Mouse (Mus musculus) embryonic facial prominence, embryonic 10.5 days (tissue): ENCODE measurements around the gene Eng. TPM values are rescaled to one million over a fixed set of nuclear protein-coding genes. Genes with fewer than 3 reads are reported as not detected.

ENCODE experiments used
- DNase-seq: peaks from one replicate; pipeline ENCODE4 v3.0.0-alpha.2; 2017; ENCODE audit warnings: low spot score
- H3K27ac ChIP-seq: fragments of 300-500 bp; sonication (generic); replicated peaks from 2 replicates; pipeline ENCODE4 v1.5.1; 2016; ENCODE audit warnings: mild to moderate bottlenecking
- H3K27me3 ChIP-seq: fragments of 300-500 bp; sonication (generic); replicated peaks from 2 replicates; pipeline ENCODE4 v1.6.1; 2016; ENCODE audit warnings: low read depth, mild to moderate bottlenecking; ENCODE audit not compliant: poor library complexity, severe bottlenecking
- H3K36me3 ChIP-seq: fragments of 300-500 bp; sonication (generic); replicated peaks from 2 replicates; pipeline ENCODE4 v1.6.1; 2016; ENCODE audit warnings: mild to moderate bottlenecking, moderate library complexity
- H3K4me1 ChIP-seq: fragments of 300-500 bp; sonication (generic); 2 replicates; pipeline ENCODE4 v1.6.1; 2016
- H3K4me3 ChIP-seq: fragments of 300-500 bp; sonication (generic); 2 replicates; pipeline ENCODE4 v1.5.1; 2016; ENCODE audit warnings: mild to moderate bottlenecking, moderate library complexity
- H3K9me3 ChIP-seq: fragments of 300-500 bp; sonication (generic); 2 replicates; pipeline ENCODE4 v1.6.1; 2016; ENCODE audit warnings: mild to moderate bottlenecking
- WGBS: fragments of 180-500 bp; shearing (Covaris S2); methylation state at CpG from one replicate; pipeline ENCODE4 v1.1.7; 2016; 5-methylcytosine and 5-hydroxymethylcytosine counted together
- polyA plus RNA-seq: library from polyadenylated mRNA; unstranded; fragments of >200 nt; fragmentation: Nextera tagmentation; extraction: Ambion mirVana; gene quantifications from 2 replicates; pipeline ENCODE4 v1.2.1, GENCODE M21; 2016

The Eng gene
- polyA plus RNA-seq, 1 experiment from 2014 or later: 25.5 TPM

DNA sequence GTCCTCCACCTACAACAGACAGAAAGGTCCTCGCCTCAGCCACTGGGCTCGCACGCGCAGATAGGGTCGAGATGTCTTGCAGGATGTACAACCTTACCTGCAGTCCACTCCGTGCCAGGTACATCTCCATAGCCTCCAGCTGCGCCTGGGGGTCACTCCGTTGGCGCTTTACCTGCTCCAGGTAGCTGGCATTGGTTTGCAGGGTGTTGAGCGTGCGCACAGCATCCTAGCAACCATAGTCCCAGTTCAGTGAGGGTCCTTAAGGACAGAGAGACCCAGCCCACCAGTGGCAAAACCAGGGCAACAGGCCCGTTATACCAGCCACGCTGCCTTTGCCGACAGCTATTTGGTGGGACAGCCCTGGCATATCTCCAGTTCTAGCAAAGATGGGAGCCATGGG, 46.1 kb downstream of the Eng start:
- 96% methylated on average over 14 of the region's 14 CpGs for WGBS
- no peak overlapping the region for H3K27ac ChIP-seq
- no peaks in the 10 kb centered on the region for H3K9me3 ChIP-seq
- H3K27me3 ChIP-seq: no peaks in the 10 kb centered on the region
- H3K4me3 ChIP-seq: peak overlapping the region; percentile 95
- no peak for DNase-seq
- peaks cover 51% of the 10 kb centered on the region for H3K4me1 ChIP-seq
- H3K36me3 ChIP-seq: peaks cover 25% of the 10 kb centered on the region

DNA sequence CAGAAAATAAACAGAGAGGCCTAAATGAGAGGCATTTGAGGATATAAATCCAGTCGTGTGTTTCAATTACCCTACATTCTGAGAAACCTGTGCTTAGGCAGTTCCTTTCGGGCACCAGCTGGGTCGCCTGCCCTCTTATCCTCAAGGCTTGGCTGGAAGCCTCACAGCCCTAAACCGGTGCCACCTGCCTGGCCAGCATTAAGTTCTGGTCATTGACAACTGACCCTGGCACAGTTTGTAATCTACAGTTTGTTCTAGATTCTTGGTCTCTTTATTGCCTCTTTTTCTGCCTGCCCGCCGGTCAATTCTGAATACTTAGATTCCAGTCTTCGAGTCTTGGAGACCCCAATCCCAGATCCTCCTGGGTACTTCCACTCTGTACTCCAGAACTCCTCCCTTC, 46.9 kb downstream of the Eng start:
- peak overlapping the region; percentile 91 for H3K27ac ChIP-seq
- peaks cover 17% of the 10 kb centered on the region for H3K36me3 ChIP-seq
- H3K4me1 ChIP-seq: peaks cover 52% of the 10 kb centered on the region
- H3K4me3 ChIP-seq: peak overlapping the region; percentile 95
- no peaks in the 10 kb centered on the region for H3K9me3 ChIP-seq
- WGBS: 26% methylated on average over 7 of the region's 7 CpGs
- no peaks in the 10 kb centered on the region for H3K27me3 ChIP-seq
- no peak for DNase-seq

DNA sequence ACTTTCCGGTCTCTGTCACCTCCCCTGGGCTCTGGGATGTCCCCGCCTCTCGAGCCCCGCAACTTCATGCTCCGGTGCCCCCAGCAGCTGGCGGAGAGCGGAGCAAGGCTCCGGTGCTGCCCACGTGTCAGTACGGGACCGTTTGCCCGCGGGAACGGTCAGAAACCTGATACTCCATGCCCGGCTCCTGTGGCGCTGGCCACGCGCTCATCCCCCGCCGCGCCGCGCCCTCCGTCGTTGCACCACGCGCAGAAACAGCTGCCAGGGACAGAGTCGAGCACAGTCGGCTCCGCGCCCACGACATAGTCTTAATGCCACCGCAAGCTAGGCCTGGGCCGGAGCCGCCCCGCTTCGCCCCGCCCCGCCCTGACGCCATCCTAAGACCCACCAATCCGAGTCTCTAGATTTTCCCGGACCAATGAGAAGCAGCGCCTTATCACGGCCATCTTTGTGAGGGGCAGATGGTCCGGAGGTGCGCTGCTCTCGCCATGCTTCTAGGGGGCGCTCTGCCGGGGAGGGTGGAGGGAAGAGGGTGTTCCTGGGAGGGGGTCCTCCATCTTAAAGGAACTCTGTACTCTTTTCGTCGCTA, 47.5 kb downstream of the Eng start:
- peak overlapping the region; percentile 91 for H3K27ac ChIP-seq
- DNase-seq: peak; percentile 97
- peak overlapping the region; percentile 95 for H3K4me3 ChIP-seq
- no peaks in the 10 kb centered on the region for H3K9me3 ChIP-seq
- under 1% methylated on average over 51 of the region's 51 CpGs for WGBS
- no peaks in the 10 kb centered on the region for H3K27me3 ChIP-seq
- H3K36me3 ChIP-seq: peaks cover 15% of the 10 kb centered on the region; the same call in 1 of the 2 replicates
- peaks cover 52% of the 10 kb centered on the region for H3K4me1 ChIP-seq

DNA sequence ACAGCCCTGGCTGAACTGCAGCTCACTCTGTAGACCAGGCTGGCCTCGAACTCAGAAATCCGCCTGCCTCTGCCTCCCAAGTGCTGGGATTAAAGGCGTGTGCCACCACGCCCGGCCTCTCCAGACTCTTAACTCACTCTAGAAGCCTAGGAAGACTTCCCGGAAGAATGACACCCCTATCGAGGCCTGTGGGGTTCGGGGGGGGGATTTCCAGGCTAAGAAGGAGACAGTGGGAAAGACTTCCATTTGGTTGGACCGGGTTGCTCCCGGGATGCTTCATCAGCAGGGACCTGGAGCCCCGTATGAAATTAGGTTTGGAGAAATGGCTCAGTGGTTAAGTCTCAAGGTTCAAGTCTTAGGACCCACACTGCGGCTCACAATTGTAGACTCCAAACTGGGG, 48.3 kb downstream of the Eng start:
- Histone ChIP-seq H3K36me3 (peaks cover 15% of the 10 kb centered on the region; the same call in 1 of the 2 replicates), H3K4me3 (peak overlapping the region; percentile 95), H3K27me3 (no peaks in the 10 kb centered on the region), H3K27ac (peak overlapping the region; percentile 91), H3K4me1 (peaks cover 45% of the 10 kb centered on the region), H3K9me3 (no peaks in the 10 kb centered on the region)
- 88% methylated on average over 12 of the region's 12 CpGs for WGBS
- no peak for DNase-seq

DNA sequence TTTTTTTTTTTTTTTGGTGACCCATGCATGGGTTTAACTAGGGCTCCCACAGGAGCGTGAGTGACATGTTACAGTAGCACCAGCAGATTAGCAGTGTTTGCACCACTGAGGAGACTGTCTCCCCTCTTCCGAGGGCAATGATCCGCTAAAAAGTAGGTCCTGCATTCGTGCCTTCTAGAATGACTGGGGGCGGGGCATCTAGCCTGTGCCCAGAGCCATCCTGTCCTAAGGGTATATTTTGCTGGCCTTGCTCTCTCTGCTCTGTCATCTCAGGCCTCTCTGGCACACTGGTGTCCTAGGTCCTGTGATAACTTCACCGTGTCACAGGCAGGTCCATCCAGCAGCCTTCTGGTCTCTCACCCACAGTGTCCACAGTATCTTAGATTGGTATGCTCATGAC, 53.3 kb downstream of the Eng start:
- no peaks in the 10 kb centered on the region for H3K27me3 ChIP-seq
- H3K4me1 ChIP-seq: peaks cover 4% of the 10 kb centered on the region
- H3K27ac ChIP-seq: no peak overlapping the region
- H3K9me3 ChIP-seq: no peaks in the 10 kb centered on the region
- peaks cover 31% of the 10 kb centered on the region for H3K36me3 ChIP-seq
- DNase-seq: no peak
- 83% methylated on average over 6 of the region's 6 CpGs for WGBS
- no peak overlapping the region for H3K4me3 ChIP-seq

DNA sequence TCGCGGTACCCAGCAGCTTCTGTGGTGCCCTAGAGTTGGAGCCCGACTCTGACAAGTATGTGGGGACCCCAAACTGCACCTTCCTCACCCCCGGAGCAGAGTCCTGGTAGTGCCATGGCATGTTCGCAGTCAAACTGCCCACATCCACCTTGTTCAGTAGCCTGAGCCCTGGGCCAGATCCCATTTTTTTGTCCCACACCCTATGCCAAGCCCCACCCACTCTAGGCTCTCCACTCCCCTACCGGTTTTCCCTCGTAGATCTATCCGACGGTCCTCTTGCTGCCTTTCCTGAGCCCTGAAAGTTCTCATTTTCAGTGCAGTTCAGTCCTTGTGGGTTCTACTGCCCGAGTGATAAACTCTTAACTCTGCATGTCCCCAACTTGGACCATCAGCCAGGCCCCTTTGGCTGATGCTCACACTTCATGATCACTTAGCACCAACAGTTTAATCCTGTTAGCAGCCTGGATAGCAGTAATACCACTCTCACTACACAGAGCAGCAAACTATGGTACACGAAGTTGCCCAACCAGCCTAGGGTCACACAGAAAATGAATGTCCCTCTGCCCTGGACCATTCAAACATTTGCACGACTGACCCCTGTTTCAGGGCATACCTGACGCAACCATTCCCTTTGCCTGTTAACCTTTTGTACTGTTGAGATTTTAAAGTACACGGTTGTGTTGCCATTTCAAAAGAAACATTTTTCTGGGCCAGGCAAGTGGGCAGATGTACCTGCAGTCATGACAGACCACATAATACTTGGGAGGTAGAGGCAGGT, 54.8 kb downstream of the Eng start:
- peaks cover 46% of the 10 kb centered on the region for H3K36me3 ChIP-seq
- DNase-seq: no peak
- no peak overlapping the region for H3K4me3 ChIP-seq
- H3K4me1 ChIP-seq: peaks cover 4% of the 10 kb centered on the region
- no peaks in the 10 kb centered on the region for H3K27me3 ChIP-seq
- 0 out of 2 replicates have a peak overlapping the region, but pooled peaks have one; percentile 24 for H3K27ac ChIP-seq
- 88% methylated on average over 14 of the region's 14 CpGs for WGBS
- no peaks in the 10 kb centered on the region for H3K9me3 ChIP-seq

DNA sequence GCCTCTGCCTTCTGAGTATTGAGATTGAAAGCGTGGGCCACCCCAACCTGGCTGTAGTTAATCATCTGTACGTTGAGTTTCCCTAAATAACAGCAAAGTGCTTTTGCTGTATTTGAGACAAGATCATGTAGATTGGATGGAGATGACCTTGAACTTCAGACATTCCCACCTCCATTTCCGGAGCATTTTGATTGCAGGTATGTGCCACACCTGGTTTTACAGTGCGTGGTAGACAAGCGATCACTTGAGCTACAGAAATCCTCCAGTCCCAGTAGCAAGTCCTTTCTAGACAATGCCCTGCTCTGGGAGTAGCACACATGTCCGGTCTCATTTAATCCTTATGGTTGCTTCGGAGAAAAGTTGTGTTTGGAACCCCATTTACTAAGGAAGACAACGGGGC, 56.7 kb downstream of the Eng start:
- Histone ChIP-seq H3K4me1 (no peaks in the 10 kb centered on the region; the same call in 1 of the 2 replicates), H3K27me3 (no peaks in the 10 kb centered on the region), H3K27ac (no peak overlapping the region), H3K4me3 (no peak overlapping the region), H3K9me3 (no peaks in the 10 kb centered on the region), H3K36me3 (peaks cover 65% of the 10 kb centered on the region)
- 96% methylated on average over 8 of the region's 8 CpGs for WGBS
- no peak for DNase-seq

DNA sequence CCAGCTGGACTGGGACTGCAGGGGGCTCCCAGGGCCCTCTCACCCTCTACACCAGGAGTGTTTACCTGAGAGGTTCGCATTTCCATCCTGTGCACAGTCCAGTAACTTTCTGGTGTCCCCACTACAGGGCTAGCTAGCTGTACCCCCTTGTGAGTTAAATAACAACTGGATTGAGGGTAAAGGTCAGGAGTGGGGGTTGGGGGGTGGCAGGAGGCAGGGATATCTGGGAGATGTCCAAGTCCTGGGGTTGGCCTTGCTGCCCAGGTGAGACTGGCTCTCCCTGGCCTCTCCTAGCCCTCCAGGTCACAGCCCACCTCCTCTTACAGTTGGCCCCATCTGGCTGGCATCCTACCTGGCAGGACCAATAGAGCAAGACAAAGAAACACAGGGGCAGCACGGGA, 57.6 kb downstream of the Eng start, which contains the start of gene Fpgs:
TSS of gene Fpgs (minus strand) at position 125 of the 401 bp plus-strand sequence.
- H3K36me3 ChIP-seq: peaks cover 74% of the 10 kb centered on the region
- no peaks in the 10 kb centered on the region for H3K4me1 ChIP-seq
- H3K27ac ChIP-seq: no peak within 1 kb of the TSS
- no peak within 1 kb of the TSS for H3K4me3 ChIP-seq
- DNase-seq: no peak
- no peaks in the 10 kb centered on the region for H3K9me3 ChIP-seq
- no peaks in the 10 kb centered on the region for H3K27me3 ChIP-seq
- 85% methylated on average over 2 of the region's 2 CpGs for WGBS

DNA sequence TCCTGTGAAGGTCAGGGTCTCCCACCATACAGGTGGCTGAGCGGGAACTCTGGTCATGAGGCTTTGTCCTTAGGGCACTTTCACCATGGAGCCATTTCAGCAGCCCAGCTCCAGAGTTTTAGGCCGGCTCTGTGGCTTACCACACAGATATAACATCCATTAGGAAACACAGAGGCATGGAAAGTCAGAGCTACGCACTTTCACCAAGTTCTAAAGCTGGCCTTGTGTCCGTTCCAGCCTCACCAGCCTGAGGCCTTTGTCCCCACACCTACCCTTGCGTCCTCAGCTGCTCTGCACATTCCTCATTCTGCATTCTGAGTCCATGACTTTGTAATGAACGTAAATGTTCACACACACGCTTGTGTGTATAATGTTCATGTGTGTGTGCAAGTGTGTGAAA, 58.6 kb downstream of the Eng start:
- Histone ChIP-seq H3K27me3 (no peaks in the 10 kb centered on the region), H3K9me3 (no peaks in the 10 kb centered on the region), H3K4me3 (no peak overlapping the region), H3K36me3 (peaks cover 84% of the 10 kb centered on the region), H3K27ac (no peak overlapping the region), H3K4me1 (peaks cover 6% of the 10 kb centered on the region; the same call in 1 of the 2 replicates)
- DNase-seq: no peak
- 89% methylated on average over 7 of the region's 7 CpGs for WGBS

DNA sequence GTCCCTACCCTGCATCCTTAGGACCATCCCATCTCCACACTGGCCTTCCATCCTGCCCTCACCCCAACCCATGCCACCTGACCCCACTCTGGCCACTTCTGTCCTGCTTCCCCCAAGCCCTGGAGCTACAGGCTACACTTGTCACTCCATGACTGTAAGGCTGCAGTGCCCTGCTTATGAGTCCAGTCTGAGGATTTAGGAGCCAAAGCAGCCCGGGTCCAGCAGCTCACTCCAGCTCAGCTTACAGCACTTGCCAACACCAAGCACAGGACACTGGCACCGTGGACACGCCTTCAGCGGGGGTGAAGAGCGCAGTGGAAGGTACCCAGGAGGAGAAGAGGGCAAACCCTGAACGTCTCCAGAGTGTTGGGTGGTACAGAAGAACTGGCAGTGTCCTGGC, 60.6 kb downstream of the Eng start:
- H3K27ac ChIP-seq: no peak overlapping the region
- H3K27me3 ChIP-seq: no peaks in the 10 kb centered on the region
- 94% methylated on average over 6 of the region's 6 CpGs for WGBS
- H3K9me3 ChIP-seq: no peaks in the 10 kb centered on the region
- H3K4me3 ChIP-seq: no peak overlapping the region
- DNase-seq: no peak
- H3K4me1 ChIP-seq: peaks cover 16% of the 10 kb centered on the region
- peaks cover 96% of the 10 kb centered on the region for H3K36me3 ChIP-seq

DNA sequence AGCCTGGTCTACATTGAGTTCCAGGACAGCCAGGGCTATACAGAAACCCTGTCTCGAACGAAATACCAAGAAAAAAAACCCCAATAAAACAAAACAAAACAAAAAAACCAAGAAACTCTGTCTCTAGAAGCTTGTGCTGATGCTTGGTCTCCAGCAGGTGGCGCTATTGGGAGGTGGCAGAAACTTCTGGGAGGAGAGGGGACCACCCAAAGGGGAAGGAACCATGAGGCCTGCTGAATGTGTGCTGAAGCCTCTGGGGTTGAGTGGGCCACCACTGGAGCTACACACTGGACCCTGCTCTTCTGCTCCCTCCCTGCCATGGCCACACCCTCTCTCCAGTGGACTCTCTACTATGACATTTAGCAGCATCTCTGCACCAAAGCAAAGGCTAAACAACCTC, 62.2 kb downstream of the Eng start:
- H3K4me1 ChIP-seq: peaks cover 27% of the 10 kb centered on the region
- whole genome bisulfite sequencing: 46% methylated on average over 3 of the region's 3 CpGs
- H3K36me3 ChIP-seq: peaks cover 79% of the 10 kb centered on the region
- no peak overlapping the region for H3K27ac ChIP-seq
- DNase-seq: peak; percentile 82
- H3K4me3 ChIP-seq: no peak overlapping the region
- no peaks in the 10 kb centered on the region for H3K27me3 ChIP-seq
- no peaks in the 10 kb centered on the region for H3K9me3 ChIP-seq

DNA sequence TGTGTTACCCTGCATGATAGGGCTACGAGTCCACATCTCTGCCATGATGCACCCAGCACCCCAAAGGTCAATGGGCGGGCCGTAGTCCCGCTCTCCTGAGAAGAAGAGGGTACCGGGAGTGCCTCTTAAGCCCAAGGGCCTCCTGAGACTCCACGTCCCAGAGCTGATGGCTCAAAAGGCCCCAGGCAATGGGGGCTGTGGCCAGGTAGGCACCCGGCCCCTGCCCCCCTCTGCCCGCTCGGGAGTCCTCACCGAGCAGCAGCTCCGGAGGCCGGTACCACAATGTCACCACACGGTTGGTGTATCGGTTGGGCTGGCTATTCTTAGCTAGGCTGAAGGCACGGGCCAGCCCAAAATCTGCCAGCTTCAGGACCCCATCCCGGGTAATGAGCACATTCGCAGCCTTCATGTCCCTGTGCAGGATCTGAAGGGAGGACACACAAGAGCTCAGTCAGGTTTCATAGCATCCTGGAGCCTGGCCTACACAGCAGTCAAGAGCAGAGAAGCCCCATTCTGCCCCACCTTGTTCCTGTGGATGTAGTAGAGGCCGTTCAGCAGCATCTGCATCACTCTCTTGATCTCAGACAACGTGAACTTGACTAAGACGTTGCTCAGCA, 63.2 kb downstream of the Eng start:
- Histone ChIP-seq H3K36me3 (peaks cover 69% of the 10 kb centered on the region), H3K27me3 (no peaks in the 10 kb centered on the region)
- WGBS: 96% methylated on average over 20 of the region's 20 CpGs

More for the DNA sequence above, 63.2 kb downstream of the Eng start:
- H3K9me3 ChIP-seq: no peaks in the 10 kb centered on the region
- H3K4me3 ChIP-seq: 0 out of 2 replicates have a peak overlapping the region, but pooled peaks have one; percentile 15
- peaks cover 37% of the 10 kb centered on the region for H3K4me1 ChIP-seq
- H3K27ac ChIP-seq: no peak overlapping the region
- no peak for DNase-seq
